Mouse (Mus musculus): Measurements from ENCODE around the gene Trim67.
A peak's percentile ranks its signal among the peaks of the same experiment; 100 is the strongest.

Gene Trim67

DNA sequence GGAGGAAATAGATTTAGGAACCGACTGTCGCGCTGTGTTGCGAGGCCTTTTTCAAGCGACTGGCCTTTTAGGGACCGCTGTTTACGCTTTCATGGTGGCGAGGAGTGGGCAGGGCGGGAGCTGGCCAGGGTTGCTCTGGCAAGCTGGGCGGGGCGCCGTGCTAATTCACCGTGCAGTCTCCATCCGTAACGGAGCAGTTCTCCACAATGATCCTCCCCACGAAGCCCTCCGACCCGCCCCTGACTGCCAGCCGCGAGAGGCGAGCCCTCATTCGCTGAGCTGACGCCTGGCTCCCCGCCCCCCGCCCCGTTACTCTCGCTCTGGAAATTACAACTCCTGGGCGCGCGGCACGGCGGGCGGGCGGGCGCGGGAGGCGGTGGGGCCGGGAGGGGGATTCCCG, at the start of gene Trim67:
Gene Trim67 (plus strand): TSS at position 385 of the 400 bp plus-strand sequence.
- DNase-seq = peak; percentile 83 to 93

DNA sequence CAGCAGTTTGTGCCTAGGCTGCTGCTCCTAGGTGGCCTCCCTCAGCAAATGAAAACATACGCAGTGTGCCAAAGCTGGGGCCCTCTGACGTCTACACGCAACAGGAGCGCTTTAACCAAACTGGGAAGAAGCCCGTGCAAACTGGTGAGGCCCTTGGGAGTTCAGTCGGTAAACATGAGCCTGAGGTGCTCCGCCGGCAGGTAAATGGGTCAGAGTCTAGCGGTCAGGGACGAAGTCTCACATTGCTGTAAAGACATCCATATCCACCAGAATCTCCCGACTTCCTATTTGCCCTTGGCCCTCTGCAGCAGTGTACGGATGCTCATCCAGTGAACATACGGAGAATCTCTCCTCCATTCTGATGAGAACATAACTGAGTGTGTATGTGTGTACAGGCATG, 46.2 kb upstream of the Trim67 start:
- no peak for DNase-seq

DNA sequence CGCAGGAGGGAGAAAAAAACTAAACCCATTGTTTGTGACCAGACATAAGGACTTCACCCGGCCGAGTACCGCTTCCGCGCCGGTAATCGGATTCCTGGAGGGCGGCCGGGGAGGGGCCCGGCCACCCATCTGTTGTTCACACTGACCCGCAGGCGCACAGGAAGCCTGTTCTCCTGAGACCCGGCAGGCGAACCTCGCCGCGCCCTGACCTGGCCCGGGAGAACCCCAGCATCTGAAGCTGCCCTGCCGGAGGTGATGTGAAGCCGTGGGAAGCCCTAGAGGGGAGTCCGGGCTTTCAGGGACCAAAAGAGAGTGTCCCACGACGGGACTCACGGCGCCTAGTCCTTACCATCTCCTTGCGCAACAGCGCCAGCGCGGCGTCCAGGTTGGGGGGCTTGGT, 41.7 kb upstream of the Trim67 start:
- no peak for DNase-seq

DNA sequence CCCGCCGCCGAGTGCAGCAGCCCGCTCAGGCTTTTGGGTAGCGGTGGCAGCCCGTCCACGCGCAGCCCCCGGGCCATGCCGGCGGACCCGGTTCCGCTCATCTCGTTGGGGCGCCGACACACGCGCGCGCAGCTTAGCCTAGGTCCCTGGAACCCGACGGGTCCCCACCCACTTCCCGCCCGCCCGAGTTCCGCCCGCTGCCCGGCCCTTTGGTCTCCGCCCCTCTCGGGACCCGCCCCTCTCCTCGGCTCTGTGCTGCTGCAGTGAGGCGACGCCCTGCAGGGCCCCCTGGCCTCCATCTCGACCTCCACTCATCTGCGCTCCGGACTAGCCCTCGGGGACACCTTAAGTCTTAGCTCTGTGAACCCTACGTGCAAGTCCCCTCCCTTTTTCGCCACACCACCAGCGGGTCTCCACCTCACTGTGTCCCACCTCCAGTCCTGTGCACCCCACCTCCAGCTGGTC, 41.2 kb upstream of the Trim67 start, which contains the start of gene Fam89a:
Gene Fam89a (minus strand): TSS at position 124 of the 465 bp plus-strand sequence.
- DNase-seq = no peak

DNA sequence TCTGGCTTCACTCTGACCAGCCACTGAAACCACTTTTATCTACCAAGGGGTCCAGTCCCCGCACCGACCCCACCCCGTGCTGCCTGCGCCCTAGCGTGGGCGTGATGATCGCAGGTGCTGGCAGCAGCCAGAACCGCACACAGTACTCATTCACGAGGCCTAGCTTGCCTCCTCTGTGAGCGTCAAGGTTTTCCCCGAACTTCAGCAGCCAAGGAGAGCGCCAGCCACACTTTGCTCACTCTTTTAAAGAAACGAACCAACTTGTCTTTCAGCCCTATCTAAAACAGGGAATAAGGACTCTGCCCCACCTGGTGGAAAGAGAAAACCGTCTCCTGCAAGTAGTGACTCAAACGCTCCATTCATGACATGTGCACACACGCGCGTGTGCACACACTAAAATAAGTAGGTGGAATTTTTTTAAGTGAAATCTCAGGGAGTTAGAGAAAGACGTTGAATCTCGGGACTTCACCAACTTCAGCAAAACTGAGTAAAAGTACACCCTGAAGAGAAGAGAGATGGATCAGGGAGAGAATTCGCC, 40.5 kb upstream of the Trim67 start:
- no peak for DNase-seq

DNA sequence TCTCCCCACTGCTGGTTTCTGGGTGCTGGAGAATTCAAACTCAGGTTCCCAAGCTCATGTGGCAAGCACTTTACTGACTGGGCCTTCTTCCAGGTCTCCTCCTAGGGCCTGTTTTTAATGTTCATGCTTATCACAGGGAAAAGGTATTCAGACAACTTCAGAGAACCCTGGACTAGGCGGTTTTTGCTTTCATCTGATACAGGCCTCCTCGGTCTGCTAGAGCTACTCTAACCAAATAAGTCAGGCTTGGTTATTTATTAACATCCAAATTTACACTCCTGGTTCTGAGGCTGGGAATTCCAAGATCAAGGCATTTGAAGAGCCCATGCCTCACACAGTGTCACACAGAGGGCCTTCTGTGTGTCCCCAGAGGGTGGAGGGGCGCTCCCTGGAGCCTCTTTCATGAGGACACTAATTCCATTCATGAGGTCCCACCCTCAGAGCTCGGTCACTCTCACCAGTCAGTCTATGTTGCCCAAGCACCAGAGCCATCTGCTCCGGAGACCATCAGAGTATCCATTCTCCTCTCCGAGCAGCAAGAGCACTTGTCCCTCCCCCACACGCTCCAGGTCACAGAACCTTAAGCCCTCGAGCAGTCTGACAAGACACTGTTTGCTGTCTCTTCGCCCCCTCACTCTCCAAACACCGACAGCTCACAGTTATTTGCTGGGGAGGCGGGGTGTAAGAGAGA, 38.6 kb upstream of the Trim67 start:
- DNase-seq = no peak

DNA sequence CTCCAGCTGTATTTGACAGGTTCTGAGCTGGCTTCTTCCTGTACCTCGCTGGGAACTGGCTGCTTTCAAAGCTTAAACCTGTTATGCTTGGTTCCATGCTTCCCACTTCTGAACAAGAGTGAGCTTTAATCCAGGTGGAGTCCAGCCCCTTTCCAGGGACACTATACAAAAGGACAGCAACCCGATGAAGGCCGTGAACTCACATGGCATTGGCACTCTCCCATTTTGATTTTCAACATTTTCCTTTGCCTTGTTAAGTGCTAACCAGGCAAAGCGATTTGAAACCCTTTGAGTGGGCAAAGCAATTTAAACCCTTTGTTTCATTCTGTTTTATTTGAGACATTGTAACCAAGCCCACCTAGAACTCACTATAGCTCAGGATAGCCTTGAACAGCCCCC, 38.1 kb upstream of the Trim67 start:
- no peak for DNase-seq

DNA sequence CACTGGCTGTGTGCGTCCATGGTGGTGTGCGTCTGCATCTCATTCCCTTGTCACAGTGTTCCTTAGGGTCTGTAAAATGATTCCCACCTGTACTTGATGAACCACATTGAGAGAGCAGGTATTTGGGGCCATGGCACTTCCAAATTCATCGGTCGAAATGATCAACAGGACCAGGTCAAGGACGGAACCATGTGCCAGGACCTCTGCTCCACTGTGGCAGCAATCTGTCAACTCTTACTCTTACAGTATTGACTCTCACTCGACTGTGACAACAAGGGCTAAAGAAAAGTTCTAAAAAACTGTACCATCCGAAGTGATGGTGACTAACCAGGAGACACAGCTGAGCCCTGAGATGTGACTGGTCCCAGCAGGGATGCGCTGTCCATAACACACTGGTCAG, 37.4 kb upstream of the Trim67 start:
- DNase-seq = no peak

DNA sequence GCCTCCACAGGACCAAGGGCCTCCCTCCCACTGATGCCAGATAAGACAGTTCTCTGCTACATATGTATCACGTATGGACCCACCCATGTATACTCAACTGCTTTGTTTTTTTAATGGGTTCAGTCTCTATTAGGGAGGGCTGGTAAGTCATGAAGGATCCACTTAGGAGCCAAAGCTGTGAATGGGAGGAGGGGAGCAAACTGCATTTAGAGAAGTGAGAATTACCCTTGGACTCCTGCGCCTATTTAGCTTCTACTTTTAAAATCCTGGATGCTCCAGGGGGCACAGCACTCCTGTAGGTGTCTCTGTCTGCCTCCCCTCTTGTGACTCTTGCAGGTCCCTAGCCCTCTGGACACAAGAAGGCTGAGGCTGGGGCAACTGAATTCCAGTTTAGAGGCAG, 36.7 kb upstream of the Trim67 start:
- DNase-seq = no peak

DNA sequence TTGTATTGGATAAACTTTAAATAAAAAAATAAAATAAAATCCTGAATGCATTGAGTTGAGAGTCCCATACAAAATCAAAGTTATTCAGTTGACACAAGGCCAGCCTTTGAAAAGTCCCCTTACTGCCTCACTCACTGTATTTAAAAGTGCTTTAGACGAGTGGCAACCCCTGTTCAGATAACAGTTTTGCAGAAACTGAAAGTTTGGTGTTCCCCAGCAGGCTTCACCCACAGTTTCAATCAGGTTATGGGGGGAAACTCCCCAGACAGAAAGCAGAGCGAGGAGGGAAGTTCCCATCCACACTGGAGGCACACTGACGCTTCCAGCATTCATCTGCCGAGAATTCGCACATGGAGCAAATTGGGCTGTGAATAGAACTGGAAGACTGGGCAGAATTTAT, 36.3 kb upstream of the Trim67 start:
- DNase-seq = no peak

DNA sequence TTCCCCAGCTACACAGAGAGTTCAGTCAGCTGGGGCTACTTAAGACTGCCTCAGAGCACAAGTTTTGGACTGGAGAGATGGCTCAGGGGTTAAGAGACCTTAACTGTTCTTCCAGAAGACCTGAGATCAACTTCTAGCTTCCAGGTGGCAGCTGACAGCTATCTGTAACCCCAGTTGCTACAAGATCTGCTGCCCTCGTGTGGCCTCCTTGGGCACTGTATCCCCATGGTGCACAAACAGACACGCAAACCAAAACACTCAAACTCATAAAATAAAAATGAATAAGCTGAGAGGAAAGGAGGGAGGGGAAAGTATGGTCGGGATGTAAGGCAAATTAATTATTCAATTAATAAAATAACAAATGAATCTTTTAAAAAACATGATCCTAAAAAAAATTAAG, 34.3 kb upstream of the Trim67 start:
- DNase-seq = no peak

DNA sequence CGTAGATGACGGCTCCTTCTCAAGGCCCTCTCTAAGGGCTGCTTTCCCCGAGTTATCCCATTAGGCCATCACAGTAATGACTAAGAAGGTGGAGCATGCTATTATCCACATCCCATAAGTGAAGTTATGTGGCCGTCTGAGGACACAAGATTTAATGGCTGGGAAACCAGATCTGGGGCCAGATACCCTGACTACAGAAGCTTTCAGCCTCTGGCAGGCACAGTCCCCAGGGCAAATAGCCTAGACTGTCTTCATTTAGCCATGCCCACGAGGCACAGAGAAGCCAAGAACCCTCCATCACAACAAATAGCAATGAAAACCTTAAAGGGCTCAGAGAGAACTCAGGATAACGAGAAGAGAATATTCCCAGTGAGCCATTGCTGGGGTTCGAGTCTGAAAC, 29.8 kb upstream of the Trim67 start:
- DNase-seq = no peak

DNA sequence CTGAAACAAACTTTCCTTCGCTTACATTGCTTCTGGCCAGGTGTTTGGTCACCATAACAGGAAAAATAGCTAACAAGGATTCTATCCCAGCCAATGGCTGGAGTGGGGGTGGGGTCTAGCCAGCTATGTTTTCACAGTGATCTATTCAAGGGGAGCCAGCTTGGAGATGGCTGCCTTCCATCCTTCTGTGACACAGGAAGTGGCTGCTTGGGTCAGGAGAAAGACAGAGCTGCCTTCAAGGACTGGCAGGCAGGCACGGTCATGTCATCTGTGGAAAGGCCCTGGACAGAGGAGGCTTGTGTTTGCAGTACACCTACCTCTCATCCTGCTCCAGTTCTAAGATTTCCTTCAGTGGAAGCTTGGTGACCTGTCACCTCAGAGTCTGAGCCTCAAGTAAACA, 20.5 kb upstream of the Trim67 start:
- no peak for DNase-seq

DNA sequence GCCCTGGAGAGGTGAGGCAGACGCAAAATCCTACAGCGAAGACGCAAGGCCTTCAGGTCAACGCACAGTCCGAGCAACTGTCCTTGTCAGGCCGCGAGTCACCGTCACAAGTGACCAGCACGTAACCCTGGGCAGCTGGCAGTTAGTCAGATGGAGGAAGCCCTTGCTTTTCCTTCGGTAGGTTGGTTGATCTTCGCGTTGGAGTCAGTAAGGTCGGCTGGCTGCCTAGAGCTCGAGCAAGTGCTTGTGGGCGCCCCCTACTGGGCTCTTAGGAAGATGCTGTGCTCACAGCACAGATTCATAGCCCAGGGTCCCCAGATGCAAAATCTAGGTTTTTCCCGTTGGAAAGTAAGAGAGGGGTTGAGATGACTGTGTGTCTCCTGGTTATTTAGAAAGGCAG, 17.2 kb upstream of the Trim67 start:
- peak; percentile 81 to 90 for DNase-seq

DNA sequence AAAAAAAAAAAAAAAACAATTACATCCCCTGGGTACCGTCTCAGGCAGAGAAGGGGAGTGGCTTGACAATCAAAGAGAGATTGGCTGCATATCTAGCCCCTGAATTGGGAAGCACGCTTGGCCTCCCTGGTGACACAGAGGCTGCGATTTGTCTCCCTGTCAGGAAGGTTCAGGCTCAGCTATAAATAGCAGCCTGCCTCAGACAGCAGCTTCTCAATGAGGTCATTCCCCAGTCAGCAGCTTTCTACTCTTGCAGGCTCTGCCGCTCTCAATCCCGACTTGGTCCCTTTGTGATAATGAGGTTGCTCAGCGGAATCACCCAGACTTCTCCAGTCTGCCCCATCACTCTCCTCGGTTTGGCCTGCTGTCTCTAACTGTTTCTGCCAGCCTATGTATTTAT, 12.7 kb upstream of the Trim67 start:
- DNase-seq = peak; percentile 69 to 79

DNA sequence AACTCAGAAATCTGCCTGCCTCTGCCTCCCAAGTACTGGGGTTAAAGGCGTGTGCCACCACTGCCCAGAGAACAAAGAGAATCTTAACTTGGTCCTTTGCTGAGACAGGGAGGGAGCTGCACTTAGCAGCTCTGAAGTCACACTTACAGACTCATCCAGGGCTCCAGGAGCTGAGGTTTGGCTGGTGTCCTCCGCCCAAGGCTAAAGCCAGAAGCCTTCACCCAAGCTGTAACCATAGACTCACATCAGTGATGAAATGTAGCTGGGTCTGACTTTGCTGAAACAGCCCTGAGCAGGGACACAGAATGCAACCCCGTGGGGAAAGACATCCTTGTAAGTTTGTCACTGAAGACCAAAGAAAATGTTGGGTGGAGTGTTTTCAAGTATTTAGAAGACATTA, 10.5 kb upstream of the Trim67 start:
- no peak for DNase-seq

DNA sequence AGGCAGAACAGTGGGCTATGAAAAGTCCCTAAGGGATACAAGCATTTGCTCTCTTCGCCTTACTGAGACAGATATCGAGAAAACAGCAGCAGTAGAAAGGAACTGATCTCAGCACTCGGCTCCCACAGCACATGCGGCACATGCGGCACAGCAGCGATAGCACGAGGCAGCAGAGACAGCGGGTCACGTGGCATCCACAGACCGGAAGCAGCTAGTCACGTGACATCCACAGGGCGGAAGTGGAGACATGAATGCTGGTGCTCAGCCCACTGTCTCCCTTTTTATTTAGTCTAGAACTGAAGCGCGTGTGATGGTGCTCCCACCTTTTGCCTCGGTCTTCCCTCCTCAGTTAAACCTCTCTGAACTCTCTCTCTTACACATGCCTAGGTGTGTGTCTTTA, 9.7 kb upstream of the Trim67 start:
- no peak for DNase-seq

DNA sequence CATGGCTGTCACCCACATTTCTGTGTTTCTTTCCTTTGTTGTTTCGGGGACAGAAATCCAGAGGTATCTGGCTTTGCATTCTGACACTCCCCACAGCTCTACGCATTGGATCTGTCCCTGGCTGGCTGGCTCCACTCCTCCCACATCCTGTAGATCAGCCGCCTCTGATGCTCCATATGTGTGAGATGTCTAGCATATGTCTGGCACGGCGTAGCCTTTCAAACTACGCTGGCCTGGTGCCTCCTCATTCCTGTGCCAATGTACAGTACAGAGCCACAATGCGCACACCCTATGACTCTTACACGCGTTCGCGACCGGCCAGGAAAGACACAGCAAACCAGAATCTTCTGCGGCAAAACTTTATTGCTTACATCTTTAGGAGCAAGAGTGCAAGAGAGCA, 8.3 kb upstream of the Trim67 start:
- DNase-seq = peak in 1 of 2 experiments; percentile 30

DNA sequence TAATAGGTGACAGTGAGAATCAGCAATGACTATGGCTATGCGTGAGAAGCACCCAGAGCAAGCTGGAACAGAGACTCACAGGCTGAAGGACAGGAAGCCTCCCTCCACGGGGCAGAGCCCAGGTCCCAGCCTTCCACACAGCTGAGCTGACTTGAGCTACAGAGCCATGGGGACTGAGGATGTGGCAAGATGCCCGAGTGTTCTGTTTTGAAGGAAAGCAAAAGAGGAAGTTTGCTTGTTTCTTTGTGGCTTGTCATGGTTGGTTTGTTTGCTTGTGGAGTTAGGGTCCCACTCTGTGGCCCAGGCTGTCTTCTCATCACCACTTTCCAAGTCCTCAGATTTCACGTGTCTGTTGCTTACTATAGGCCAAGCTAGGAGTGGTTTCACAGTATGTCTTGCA, 2.2 kb upstream of the Trim67 start:
- no peak for DNase-seq

DNA sequence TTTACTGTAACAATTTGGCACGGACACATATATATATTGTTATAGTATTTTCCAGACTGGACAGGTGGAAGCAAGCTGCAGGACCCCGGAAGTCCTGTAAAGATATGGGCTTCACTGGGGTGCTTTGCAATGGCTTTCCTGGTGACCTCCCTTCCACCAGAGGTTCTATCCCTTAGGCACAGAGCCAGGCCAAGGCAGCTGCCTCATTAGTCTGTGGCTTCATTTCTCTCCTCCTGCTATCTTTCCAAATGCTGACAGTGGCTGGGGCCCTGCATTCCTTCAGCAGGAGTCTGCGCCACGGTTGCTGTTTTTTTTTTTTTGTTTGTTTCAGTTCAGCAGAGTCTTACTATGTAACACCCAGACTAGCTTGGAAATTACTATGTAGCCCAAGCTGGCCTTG, 1.1 kb upstream of the Trim67 start:
- peak; percentile 26 to 38 for DNase-seq

DNA sequence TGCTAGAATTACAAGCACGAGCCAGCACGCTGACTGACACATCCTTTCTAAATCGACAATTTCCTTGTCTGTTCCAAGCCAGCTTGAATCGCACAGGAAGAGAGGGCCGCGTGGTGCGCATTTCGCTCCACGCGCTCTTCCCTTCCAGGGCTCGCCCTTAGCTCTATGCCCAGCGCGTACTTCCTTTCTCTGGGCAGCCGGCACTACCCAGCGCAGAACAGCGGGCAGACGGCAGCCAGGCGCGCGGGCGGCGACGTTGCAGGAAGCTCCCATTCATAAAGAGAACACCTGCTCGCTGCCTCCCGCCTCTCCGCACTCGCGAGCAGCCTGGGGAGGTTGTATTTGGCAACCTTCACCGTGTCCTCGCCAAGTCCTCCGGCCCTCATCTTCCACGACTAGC, 706 bp upstream of the Trim67 start:
- peak; percentile 69 to 75 for DNase-seq

DNA sequence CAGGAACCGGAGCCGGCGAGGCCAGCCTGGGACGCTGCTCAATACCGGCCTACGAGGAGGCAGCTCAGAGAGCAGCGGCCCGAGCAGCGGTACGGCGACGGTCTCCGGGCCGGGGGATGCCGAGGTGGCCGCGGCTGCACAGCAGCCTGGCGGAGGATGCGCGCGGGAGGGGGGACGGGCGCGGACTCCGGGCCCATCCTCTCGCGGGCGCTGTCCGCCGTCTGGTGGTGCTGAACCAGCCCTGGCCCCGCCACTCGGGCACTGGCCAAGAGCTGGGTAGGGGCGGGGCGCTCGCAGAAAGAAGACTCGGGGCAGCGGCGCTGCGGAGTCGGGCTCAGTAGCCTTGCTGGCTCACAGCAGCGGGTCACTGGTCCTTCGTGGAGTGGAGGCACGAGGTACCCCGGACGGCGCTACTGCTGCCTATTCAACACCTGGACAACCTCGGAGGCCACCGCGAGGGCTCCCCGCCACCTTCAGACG, 320 bp downstream of the Trim67 start:
- peak; percentile 82 to 84 for DNase-seq

DNA sequence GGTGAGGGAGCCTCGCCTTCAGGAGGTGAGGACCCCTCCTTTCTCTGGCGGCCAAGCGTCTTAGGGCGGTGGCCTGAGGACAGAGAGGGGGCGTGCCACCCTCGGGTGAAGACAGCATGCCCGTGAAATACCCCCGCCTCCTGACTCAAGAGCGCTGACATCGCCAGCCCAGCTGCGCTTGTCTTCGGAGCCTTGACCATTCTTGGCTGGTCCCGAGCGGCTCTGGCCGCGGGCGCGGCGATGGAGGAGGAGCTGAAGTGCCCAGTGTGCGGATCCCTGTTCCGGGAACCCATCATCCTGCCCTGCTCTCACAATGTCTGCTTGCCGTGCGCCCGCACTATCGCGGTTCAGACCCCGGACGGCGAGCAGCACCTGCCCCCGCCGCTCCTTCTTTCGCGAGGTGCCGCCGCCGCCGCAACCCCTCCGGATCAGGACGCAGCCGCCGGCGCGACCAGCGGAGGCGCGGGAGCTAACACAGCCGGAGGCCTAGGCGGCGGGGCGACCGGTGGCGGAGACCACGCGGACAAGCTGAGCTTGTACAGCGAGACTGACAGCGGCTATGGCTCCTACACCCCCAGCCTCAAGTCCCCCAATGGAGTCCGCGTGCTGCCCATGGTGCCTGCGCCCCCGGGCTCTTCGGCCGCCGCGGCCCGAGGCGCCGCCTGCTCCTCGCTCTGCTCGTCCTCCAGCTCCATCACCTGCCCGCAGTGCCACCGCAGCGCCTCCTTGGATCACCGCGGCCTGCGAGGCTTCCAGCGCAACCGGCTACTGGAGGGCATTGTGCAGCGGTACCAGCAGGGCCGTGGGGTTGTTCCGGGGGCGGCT, 981 bp downstream of the Trim67 start:
- DNase-seq = peak; percentile 52 to 72

DNA sequence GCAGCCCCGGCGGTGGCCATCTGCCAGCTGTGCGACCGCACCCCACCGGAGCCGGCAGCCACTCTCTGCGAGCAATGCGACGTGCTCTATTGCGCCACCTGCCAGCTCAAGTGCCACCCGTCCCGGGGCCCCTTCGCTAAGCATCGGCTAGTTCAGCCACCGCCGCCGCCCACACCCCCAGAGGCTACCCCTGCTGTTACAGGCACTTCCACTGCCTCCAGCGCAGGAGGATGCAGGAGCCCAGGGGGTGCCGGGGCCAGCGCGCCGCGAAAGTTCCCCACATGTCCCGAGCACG, 1.5 kb downstream of the Trim67 start:
- DNase-seq = peak; percentile 91

Measured in cerebellum, adult 18-20 months (tissue).